Mouse (Mus musculus): ENCODE data around the gene Rasgrf2.
"Not testable (repeated sequence)": the region's sequence is repeated elsewhere in the genome, so short reads cannot be mapped to it uniquely, and the experiment has no call there.

Rasgrf2 gene

GRCm38 (mm10) chr13:92131384-92132150 lies at the start of gene Rasgrf2:
Gene Rasgrf2 (minus strand): TSS chr13:92131656.
- no peak for DNase-seq (ENCODE audit: low read depth, low spot score)

GRCm38 (mm10) chr13:92172686-92173085 lies 41.2 kb upstream of the Rasgrf2 start:
- DNase-seq (ENCODE audit: low read depth, low spot score), result not testable (repeated sequence)

- DNase-seq (ENCODE audit: low read depth, low spot score), result no peak
Observed at GRCm38 (mm10) chr13:92150551-92150950, 19.1 kb upstream of the Rasgrf2 start.

GRCm38 (mm10) chr13:92148858-92149257 lies 17.4 kb upstream of the Rasgrf2 start:
- DNase-seq (ENCODE audit: low read depth, low spot score), result no peak

- no peak for DNase-seq (ENCODE audit: low read depth, low spot score)
Observed at GRCm38 (mm10) chr13:92134792-92135191, 3.3 kb upstream of the Rasgrf2 start.

- DNase-seq (ENCODE audit: low read depth, low spot score), result no peak
Observed at GRCm38 (mm10) chr13:92132599-92132998, 1.1 kb upstream of the Rasgrf2 start.

GRCm38 (mm10) chr13:92130994-92131383 lies 467 bp downstream of the Rasgrf2 start:
- no peak for DNase-seq (ENCODE audit: low read depth, low spot score)

- no peak for DNase-seq (ENCODE audit: low read depth, low spot score)
Observed at GRCm38 (mm10) chr13:92129877-92130276, 1.6 kb downstream of the Rasgrf2 start.

GRCm38 (mm10) chr13:92125902-92126301 lies 5.6 kb downstream of the Rasgrf2 start:
- DNase-seq (ENCODE audit: low read depth, low spot score), result no peak

- DNase-seq (ENCODE audit: low read depth, low spot score), result no peak
Observed at GRCm38 (mm10) chr13:92119623-92120022, 11.8 kb downstream of the Rasgrf2 start.

GRCm38 (mm10) chr13:92114076-92114475 lies 17.4 kb downstream of the Rasgrf2 start:
- DNase-seq (ENCODE audit: low read depth, low spot score), result no peak

GRCm38 (mm10) chr13:92108237-92108636 lies 23.2 kb downstream of the Rasgrf2 start:
- DNase-seq (ENCODE audit: low read depth, low spot score), result no peak

- DNase-seq (ENCODE audit: low read depth, low spot score), result no peak
Observed at GRCm38 (mm10) chr13:92104259-92104658, 27.2 kb downstream of the Rasgrf2 start.

GRCm38 (mm10) chr13:92098484-92098883 lies 33.0 kb downstream of the Rasgrf2 start:
- DNase-seq (ENCODE audit: low read depth, low spot score), result no peak

GRCm38 (mm10) chr13:92095131-92096090 lies 36.0 kb downstream of the Rasgrf2 start:
- DNase-seq (ENCODE audit: low read depth, low spot score), result no peak

- no peak for DNase-seq (ENCODE audit: low read depth, low spot score)
Observed at GRCm38 (mm10) chr13:92093712-92094290, 37.7 kb downstream of the Rasgrf2 start.

GRCm38 (mm10) chr13:92073111-92073510 lies 58.3 kb downstream of the Rasgrf2 start:
- no peak for DNase-seq (ENCODE audit: low read depth, low spot score)

- no peak for DNase-seq (ENCODE audit: low read depth, low spot score)
Observed at GRCm38 (mm10) chr13:92068651-92069050, 62.8 kb downstream of the Rasgrf2 start.

- DNase-seq (ENCODE audit: low read depth, low spot score), result no peak
Observed at GRCm38 (mm10) chr13:92067831-92068230, 63.6 kb downstream of the Rasgrf2 start.

GRCm38 (mm10) chr13:92053748-92054147 lies 77.7 kb downstream of the Rasgrf2 start:
- no peak for DNase-seq (ENCODE audit: low read depth, low spot score)

GRCm38 (mm10) chr13:92053001-92053400 lies 78.5 kb downstream of the Rasgrf2 start:
- DNase-seq (ENCODE audit: low read depth, low spot score), result no peak

- DNase-seq (ENCODE audit: low read depth, low spot score), result no peak
Observed at GRCm38 (mm10) chr13:92051216-92051615, 80.2 kb downstream of the Rasgrf2 start.

Measured in CD4-positive helper T cell, adult 2 months (primary cell).